Mouse (Mus musculus): Measurements from ENCODE around the gene Chrna1. TPM values are rescaled to one million over a fixed set of nuclear protein-coding genes. Genes with fewer than 3 reads are reported as not detected.

The Chrna1 gene
- polyA plus RNA-seq, 1 experiment from 2014 or later, result 2.0 TPM

DNA sequence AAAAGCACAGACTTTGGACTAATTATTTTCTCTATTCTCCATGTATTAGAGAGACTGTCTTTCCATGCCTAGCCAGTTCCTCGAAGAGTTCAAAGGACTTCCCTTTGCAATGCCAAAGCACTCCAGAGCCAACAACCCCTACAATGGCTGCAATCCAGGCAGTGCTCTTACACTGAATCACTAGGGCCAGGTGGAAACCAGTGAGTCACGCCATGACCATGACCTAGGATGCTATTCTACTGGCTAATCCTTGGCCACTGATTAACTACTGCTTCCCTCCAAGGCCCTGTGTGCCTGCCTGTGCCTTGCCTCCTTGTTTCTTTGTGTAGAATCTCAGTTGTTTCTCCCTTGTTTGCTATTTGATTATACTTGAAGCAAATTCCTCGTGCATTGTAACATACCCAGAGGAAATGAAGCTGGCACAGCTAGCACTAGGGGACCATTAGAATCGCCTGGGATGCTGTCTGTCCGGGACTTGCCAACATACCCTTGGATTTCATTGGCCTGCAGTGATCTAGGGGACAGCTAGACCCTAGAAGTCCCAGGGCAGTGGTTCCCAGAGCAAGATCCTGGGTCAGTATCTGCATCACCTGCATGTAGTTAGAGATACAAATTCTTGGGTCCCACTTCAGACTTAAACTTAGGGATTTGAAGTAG, 29.1 kb upstream of the Chrna1 start:
- no peaks in the 10 kb centered on the region for H3K9me3 ChIP-seq (ENCODE audit: control insufficient read depth, low read length)
- H3K4me1 ChIP-seq (ENCODE audit: control insufficient read depth, insufficient read depth, low read length), result no peaks in the 10 kb centered on the region
- H3K36me3 ChIP-seq (ENCODE audit: control insufficient read depth, insufficient read depth, low read length), result peaks cover 3% of the 10 kb centered on the region
- H3K9ac ChIP-seq (ENCODE audit: low read length), result no peak overlapping the region
- no peaks in the 10 kb centered on the region for H3K27me3 ChIP-seq (ENCODE audit: control insufficient read depth, insufficient read depth, low read length)
- no peak overlapping the region for H3K4me3 ChIP-seq (ENCODE audit: low read depth, low read length)
- ATAC-seq (ENCODE audit: insufficient read depth, low FRiP score, low TSS enrichment) (no peak), DNase-seq (ENCODE audit: low spot score) (no peak)
- H3K27ac ChIP-seq (ENCODE audit: low read depth, low read length), result no peak overlapping the region
- 81% methylated on average over 5 of the region's 5 CpGs for WGBS
- no peak overlapping the region for H3K4me2 ChIP-seq (ENCODE audit: low read depth)

DNA sequence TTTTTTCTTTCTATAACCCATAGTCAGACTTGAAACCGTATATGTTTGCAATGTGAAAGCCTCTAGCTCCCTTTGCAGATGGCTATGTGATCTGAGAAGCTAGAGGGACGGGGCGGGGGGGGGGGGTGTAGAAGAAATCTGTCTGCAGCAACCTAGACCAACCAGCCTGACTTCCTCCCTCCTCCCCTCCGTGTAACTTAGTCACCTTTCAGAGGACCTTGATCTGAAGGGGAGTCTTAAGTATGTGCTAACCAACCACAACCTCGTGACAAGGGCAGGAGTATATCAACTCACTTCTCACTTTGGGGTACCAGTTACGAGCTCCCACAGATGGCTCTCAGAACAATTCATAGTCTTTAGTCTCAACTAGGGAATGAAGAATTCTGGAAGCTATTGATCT, 28.3 kb upstream of the Chrna1 start:
- DNase-seq (ENCODE audit: low spot score), result no peak

DNA sequence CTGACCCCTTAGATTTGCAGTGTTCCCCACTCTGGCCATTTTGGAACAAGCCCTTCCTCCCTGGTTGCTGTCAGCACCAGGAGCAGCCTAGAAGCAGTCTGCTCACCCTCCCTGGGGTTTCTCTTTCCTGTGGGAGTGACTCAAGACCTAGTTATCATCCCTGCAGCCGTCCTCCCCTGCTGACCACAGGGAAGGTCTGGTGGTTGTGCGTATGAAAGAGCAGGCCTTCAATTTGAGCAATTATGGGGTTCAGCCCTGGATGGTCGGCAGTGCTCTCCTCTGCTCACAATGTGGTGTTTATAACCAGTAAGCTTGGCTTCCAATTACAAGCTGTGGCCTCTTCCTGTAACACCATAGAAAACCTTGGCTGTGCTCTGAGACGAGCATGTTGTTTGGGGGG, 27.5 kb upstream of the Chrna1 start:
- no peak overlapping the region for H3K9ac ChIP-seq (ENCODE audit: low read length)
- H3K27ac ChIP-seq (ENCODE audit: low read depth, low read length), result no peak overlapping the region
- H3K4me1 ChIP-seq (ENCODE audit: control insufficient read depth, insufficient read depth, low read length), result no peaks in the 10 kb centered on the region
- WGBS, result 25% methylated on average over 4 of the region's 4 CpGs
- no peaks in the 10 kb centered on the region for H3K27me3 ChIP-seq (ENCODE audit: control insufficient read depth, insufficient read depth, low read length)
- H3K36me3 ChIP-seq (ENCODE audit: control insufficient read depth, insufficient read depth, low read length), result peaks cover 2% of the 10 kb centered on the region; the same call in 1 of the 2 replicates
- ATAC-seq (ENCODE audit: insufficient read depth, low FRiP score, low TSS enrichment) (no peak), DNase-seq (ENCODE audit: low spot score) (no peak)
- H3K4me3 ChIP-seq (ENCODE audit: low read depth, low read length), result no peak overlapping the region
- H3K9me3 ChIP-seq (ENCODE audit: control insufficient read depth, low read length), result no peaks in the 10 kb centered on the region
- H3K4me2 ChIP-seq (ENCODE audit: low read depth), result no peak overlapping the region

More for the DNA sequence above, 28.3 kb upstream of the Chrna1 start:
- no peak overlapping the region for H3K4me3 ChIP-seq (ENCODE audit: low read depth, low read length)
- no peaks in the 10 kb centered on the region for H3K27me3 ChIP-seq (ENCODE audit: control insufficient read depth, insufficient read depth, low read length)
- H3K27ac ChIP-seq (ENCODE audit: low read depth, low read length), result no peak overlapping the region
- peaks cover 3% of the 10 kb centered on the region for H3K36me3 ChIP-seq (ENCODE audit: control insufficient read depth, insufficient read depth, low read length)
- no peak overlapping the region for H3K9ac ChIP-seq (ENCODE audit: low read length)
- 80% methylated on average over 6 of the region's 6 CpGs for WGBS
- no peak for ATAC-seq (ENCODE audit: insufficient read depth, low FRiP score, low TSS enrichment)
- no peaks in the 10 kb centered on the region for H3K4me1 ChIP-seq (ENCODE audit: control insufficient read depth, insufficient read depth, low read length)
- H3K9me3 ChIP-seq (ENCODE audit: control insufficient read depth, low read length), result no peaks in the 10 kb centered on the region
- no peak overlapping the region for H3K4me2 ChIP-seq (ENCODE audit: low read depth)

DNA sequence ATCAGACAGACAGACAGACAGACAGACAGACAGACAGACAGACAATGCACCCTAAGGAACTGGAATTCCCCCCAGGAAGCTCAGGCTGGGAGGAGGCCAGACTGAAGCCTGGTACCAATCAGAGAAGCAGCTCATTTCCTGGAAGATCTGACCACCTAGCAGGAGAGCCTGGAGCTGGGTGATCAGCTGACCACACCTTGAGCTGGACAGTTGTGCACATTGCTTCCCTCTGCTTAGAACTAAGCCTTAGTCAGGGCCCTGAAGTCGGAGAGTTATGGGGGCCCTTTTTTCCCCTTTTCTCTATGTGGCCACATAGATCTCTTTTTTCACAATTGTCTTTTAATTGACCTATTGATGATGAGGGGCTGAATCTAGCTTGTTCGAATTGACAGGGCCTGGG, 27.0 kb upstream of the Chrna1 start:
- H3K27me3 ChIP-seq (ENCODE audit: control insufficient read depth, insufficient read depth, low read length), result no peaks in the 10 kb centered on the region
- no peak overlapping the region for H3K4me2 ChIP-seq (ENCODE audit: low read depth)
- H3K9me3 ChIP-seq (ENCODE audit: control insufficient read depth, low read length), result no peaks in the 10 kb centered on the region
- H3K9ac ChIP-seq (ENCODE audit: low read length), result no peak overlapping the region
- 70% methylated on average over 2 of the region's 2 CpGs for WGBS
- ATAC-seq (ENCODE audit: insufficient read depth, low FRiP score, low TSS enrichment) (no peak), DNase-seq (ENCODE audit: low spot score) (no peak)
- no peak overlapping the region for H3K27ac ChIP-seq (ENCODE audit: low read depth, low read length)
- H3K36me3 ChIP-seq (ENCODE audit: control insufficient read depth, insufficient read depth, low read length), result no peaks in the 10 kb centered on the region
- no peaks in the 10 kb centered on the region for H3K4me1 ChIP-seq (ENCODE audit: control insufficient read depth, insufficient read depth, low read length)
- no peak overlapping the region for H3K4me3 ChIP-seq (ENCODE audit: low read depth, low read length)

DNA sequence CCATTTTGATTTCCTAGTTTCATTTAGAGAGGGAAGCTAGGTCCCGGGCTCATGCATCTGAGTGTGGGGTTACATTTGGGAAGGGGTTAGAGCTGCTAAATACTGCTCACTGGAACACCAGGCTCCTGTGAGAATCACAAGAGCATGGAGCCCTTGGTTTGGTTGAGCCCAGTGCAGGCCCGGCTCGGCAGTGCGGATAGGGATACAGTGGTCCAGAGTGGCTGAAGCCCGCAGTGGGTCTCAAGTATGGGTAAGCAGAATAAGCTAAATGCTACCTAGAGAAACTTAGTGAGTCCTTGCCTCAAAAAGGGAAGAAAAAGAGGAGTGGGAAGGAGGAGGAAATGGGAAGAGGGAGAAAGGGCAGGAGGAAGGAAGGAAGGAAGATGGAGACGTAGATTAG, 26.5 kb upstream of the Chrna1 start:
- Histone ChIP-seq H3K4me3 (ENCODE audit: low read depth, low read length) (no peak overlapping the region), H3K27me3 (ENCODE audit: control insufficient read depth, insufficient read depth, low read length) (no peaks in the 10 kb centered on the region), H3K4me2 (ENCODE audit: low read depth) (no peak overlapping the region), H3K36me3 (ENCODE audit: control insufficient read depth, insufficient read depth, low read length) (no peaks in the 10 kb centered on the region), H3K4me1 (ENCODE audit: control insufficient read depth, insufficient read depth, low read length) (no peaks in the 10 kb centered on the region), H3K9ac (ENCODE audit: low read length) (no peak overlapping the region), H3K9me3 (ENCODE audit: control insufficient read depth, low read length) (no peaks in the 10 kb centered on the region), H3K27ac (ENCODE audit: low read depth, low read length) (no peak overlapping the region)
- no peak for ATAC-seq (ENCODE audit: insufficient read depth, low FRiP score, low TSS enrichment)
- WGBS, result 92% methylated on average over 6 of the region's 6 CpGs
- no peak for DNase-seq (ENCODE audit: low spot score)

DNA sequence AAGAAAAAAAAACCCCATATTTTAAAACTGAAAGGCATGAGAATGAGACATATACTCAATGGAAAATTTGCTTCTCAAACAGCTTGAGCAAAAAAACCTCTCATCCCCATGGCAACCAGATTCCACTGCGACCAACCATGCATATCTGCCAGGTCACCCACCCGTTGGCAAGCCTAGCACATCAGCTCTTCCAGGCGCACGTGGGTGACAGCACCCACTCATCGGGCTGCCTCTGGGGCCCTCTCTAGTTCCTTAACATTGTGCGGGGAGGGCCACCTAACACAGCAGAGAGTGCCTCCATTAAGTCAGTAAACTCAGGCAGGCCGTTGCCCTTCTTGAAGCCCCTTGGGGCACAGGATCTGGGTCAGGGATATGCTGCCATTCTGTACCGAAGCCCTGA, 24.9 kb upstream of the Chrna1 start:
- no peaks in the 10 kb centered on the region for H3K36me3 ChIP-seq (ENCODE audit: control insufficient read depth, insufficient read depth, low read length)
- H3K9ac ChIP-seq (ENCODE audit: low read length), result no peak overlapping the region
- WGBS, result 71% methylated on average over 8 of the region's 8 CpGs
- no peaks in the 10 kb centered on the region for H3K4me1 ChIP-seq (ENCODE audit: control insufficient read depth, insufficient read depth, low read length)
- no peaks in the 10 kb centered on the region for H3K9me3 ChIP-seq (ENCODE audit: control insufficient read depth, low read length)
- no peak overlapping the region for H3K4me2 ChIP-seq (ENCODE audit: low read depth)
- no peak for ATAC-seq (ENCODE audit: insufficient read depth, low FRiP score, low TSS enrichment)
- no peak overlapping the region for H3K27ac ChIP-seq (ENCODE audit: low read depth, low read length)
- H3K4me3 ChIP-seq (ENCODE audit: low read depth, low read length), result no peak overlapping the region
- no peak for DNase-seq (ENCODE audit: low spot score)
- no peaks in the 10 kb centered on the region for H3K27me3 ChIP-seq (ENCODE audit: control insufficient read depth, insufficient read depth, low read length)

DNA sequence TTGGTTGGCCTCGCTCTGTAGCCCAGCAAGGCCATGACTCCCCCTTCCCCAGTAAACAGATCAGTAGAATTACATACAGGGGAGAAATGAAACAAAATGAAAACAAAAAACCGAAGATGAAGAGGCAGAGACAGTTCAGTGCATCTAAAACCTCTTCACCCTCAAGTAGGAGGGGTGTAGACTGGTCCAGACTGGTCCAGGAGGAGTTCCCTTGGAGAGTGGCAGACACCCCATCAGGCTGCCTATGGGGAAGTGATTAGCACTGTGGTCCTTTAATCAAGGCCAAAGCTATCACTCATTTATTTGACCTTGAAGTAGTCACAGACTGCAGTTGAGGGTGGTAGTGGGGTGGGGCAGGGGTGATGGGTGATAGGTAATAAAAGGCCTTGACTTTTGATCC, 24.4 kb upstream of the Chrna1 start:
- no peak overlapping the region for H3K9ac ChIP-seq (ENCODE audit: low read length)
- H3K9me3 ChIP-seq (ENCODE audit: control insufficient read depth, low read length), result no peaks in the 10 kb centered on the region
- no peak overlapping the region for H3K4me3 ChIP-seq (ENCODE audit: low read depth, low read length)
- no peaks in the 10 kb centered on the region for H3K4me1 ChIP-seq (ENCODE audit: control insufficient read depth, insufficient read depth, low read length)
- no peak overlapping the region for H3K4me2 ChIP-seq (ENCODE audit: low read depth)
- 82% methylated on average over 2 of the region's 2 CpGs for WGBS
- H3K27ac ChIP-seq (ENCODE audit: low read depth, low read length), result no peak overlapping the region
- no peaks in the 10 kb centered on the region for H3K27me3 ChIP-seq (ENCODE audit: control insufficient read depth, insufficient read depth, low read length)
- DNase-seq (ENCODE audit: low spot score) (no peak), ATAC-seq (ENCODE audit: insufficient read depth, low FRiP score, low TSS enrichment) (no peak)
- no peaks in the 10 kb centered on the region for H3K36me3 ChIP-seq (ENCODE audit: control insufficient read depth, insufficient read depth, low read length)

DNA sequence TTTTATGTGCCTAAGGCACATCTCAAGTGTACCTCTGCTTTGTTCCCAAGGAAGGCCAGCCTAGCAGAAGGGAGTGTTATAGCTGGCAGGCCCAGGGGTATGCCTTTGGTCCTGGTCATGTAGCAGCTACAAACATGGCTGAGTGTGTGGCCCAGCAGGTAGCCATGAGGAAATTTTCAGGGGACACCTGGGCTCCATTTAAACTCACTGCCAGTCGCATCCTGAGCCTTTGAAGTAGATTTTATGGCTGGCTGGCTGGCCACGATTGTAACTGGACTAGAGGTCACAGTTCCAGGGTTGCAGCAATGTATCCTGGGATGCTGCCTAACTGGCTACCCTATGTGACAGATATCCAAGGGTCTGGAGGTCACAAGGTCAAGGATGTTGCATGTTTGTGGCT, 20.5 kb upstream of the Chrna1 start:
- no peaks in the 10 kb centered on the region for H3K36me3 ChIP-seq (ENCODE audit: control insufficient read depth, insufficient read depth, low read length)
- no peak overlapping the region for H3K27ac ChIP-seq (ENCODE audit: low read depth, low read length)

DNA sequence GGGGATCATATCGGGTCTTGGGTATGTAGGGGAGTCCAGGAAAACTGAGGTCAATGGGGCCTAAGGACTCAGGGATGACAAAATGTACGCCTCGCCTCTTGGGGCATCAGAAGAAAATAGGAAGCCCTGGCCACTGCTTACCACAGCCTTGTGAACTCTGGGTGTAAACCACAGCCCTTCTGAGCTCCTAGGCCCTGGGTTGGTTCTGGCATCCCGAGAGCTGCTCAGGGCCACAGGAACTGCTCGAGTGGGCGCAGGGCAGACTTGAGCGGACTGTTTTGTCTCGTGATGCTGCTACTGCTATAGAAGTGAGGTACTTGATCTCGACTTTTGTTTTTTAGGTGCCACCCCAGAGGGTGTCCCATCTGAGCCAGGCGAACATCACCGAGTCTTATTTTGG, 17.6 kb upstream of the Chrna1 start:
- ATAC-seq (ENCODE audit: insufficient read depth, low FRiP score, low TSS enrichment) (no peak), DNase-seq (ENCODE audit: low spot score) (no peak)
- Histone ChIP-seq H3K4me2 (ENCODE audit: low read depth) (no peak overlapping the region), H3K36me3 (ENCODE audit: control insufficient read depth, insufficient read depth, low read length) (no peaks in the 10 kb centered on the region), H3K9ac (ENCODE audit: low read length) (no peak overlapping the region), H3K4me3 (ENCODE audit: low read depth, low read length) (no peak overlapping the region), H3K9me3 (ENCODE audit: control insufficient read depth, low read length) (no peaks in the 10 kb centered on the region), H3K27ac (ENCODE audit: low read depth, low read length) (no peak overlapping the region), H3K27me3 (ENCODE audit: control insufficient read depth, insufficient read depth, low read length) (no peaks in the 10 kb centered on the region), H3K4me1 (ENCODE audit: control insufficient read depth, insufficient read depth, low read length) (no peaks in the 10 kb centered on the region)
- WGBS, result 93% methylated on average over 11 of the region's 11 CpGs

More for the DNA sequence above, 20.5 kb upstream of the Chrna1 start:
- H3K9me3 ChIP-seq (ENCODE audit: control insufficient read depth, low read length), result no peaks in the 10 kb centered on the region
- no peak overlapping the region for H3K4me3 ChIP-seq (ENCODE audit: low read depth, low read length)
- WGBS, result 17% methylated on average over 2 of the region's 2 CpGs
- no peak overlapping the region for H3K9ac ChIP-seq (ENCODE audit: low read length)
- DNase-seq (ENCODE audit: low spot score) (no peak), ATAC-seq (ENCODE audit: insufficient read depth, low FRiP score, low TSS enrichment) (no peak)
- no peaks in the 10 kb centered on the region for H3K4me1 ChIP-seq (ENCODE audit: control insufficient read depth, insufficient read depth, low read length)
- no peaks in the 10 kb centered on the region for H3K27me3 ChIP-seq (ENCODE audit: control insufficient read depth, insufficient read depth, low read length)
- H3K4me2 ChIP-seq (ENCODE audit: low read depth), result no peak overlapping the region
